Mouse (Mus musculus): Measurements from ENCODE around the gene Thsd7a. TPM values are rescaled to one million over a fixed set of nuclear protein-coding genes. Genes with fewer than 3 reads are reported as not detected.

Gene Thsd7a
- polyA plus RNA-seq, 1 experiment, result 0.42 TPM

GRCm38 (mm10) chr6:12353573-12353972 is 395.6 kb downstream of the Thsd7a start:
- H3K4me1 ChIP-seq (replicated peaks; ENCODE audit: control insufficient read depth, insufficient read depth, low read length), result no peaks in the 10 kb centered on the region
- H3K27ac ChIP-seq (ENCODE audit: control insufficient read depth, insufficient read depth, low read length), result no peak overlapping the region
- no peak for TF ChIP-seq CTCF (IDR thresholded peaks at IDR 0.05; ENCODE audit: borderline replicate concordance, control insufficient read depth, extremely low read depth, insufficient read depth, low read length, poor library complexity)
- TF ChIP-seq POLR2A (IDR thresholded peaks at IDR 0.05; ENCODE audit: control insufficient read depth, extremely low read depth, insufficient read depth, low read length, poor library complexity), result no peak
- DNase-seq, result no peak
- H3K4me3 ChIP-seq (ENCODE audit: control insufficient read depth, insufficient read depth, low read length), result no peak overlapping the region
- H3K36me3 ChIP-seq (ENCODE audit: control insufficient read depth, insufficient read depth, low read length), result no peaks in the 10 kb centered on the region
- no peaks in the 10 kb centered on the region for H3K27me3 ChIP-seq (ENCODE audit: control insufficient read depth, insufficient read depth, low read length)
- 57% methylated on average over 2 of the region's 2 CpGs for WGBS

GRCm38 (mm10) chr6:12352165-12352719 is 397.0 kb downstream of the Thsd7a start:
- Histone ChIP-seq H3K4me3 (ENCODE audit: control insufficient read depth, insufficient read depth, low read length) (no peak overlapping the region), H3K36me3 (ENCODE audit: control insufficient read depth, insufficient read depth, low read length) (no peaks in the 10 kb centered on the region), H3K27me3 (ENCODE audit: control insufficient read depth, insufficient read depth, low read length) (no peaks in the 10 kb centered on the region), H3K27ac (ENCODE audit: control insufficient read depth, insufficient read depth, low read length) (no peak overlapping the region), H3K4me1 (replicated peaks; ENCODE audit: control insufficient read depth, insufficient read depth, low read length) (no peaks in the 10 kb centered on the region)
- DNase-seq, result no peak
- WGBS, result 86% methylated on average over 9 of the region's 9 CpGs
- TF ChIP-seq POLR2A (IDR thresholded peaks at IDR 0.05; ENCODE audit: control insufficient read depth, extremely low read depth, insufficient read depth, low read length, poor library complexity) (no peak), CTCF (IDR thresholded peaks at IDR 0.05; ENCODE audit: borderline replicate concordance, control insufficient read depth, extremely low read depth, insufficient read depth, low read length, poor library complexity) (no peak)

GRCm38 (mm10) chr6:12350753-12351152 is 398.5 kb downstream of the Thsd7a start:
- Histone ChIP-seq H3K36me3 (ENCODE audit: control insufficient read depth, insufficient read depth, low read length) (no peaks in the 10 kb centered on the region), H3K4me3 (ENCODE audit: control insufficient read depth, insufficient read depth, low read length) (no peak overlapping the region), H3K27me3 (ENCODE audit: control insufficient read depth, insufficient read depth, low read length) (no peaks in the 10 kb centered on the region), H3K4me1 (replicated peaks; ENCODE audit: control insufficient read depth, insufficient read depth, low read length) (no peaks in the 10 kb centered on the region), H3K27ac (ENCODE audit: control insufficient read depth, insufficient read depth, low read length) (no peak overlapping the region)
- no peak for TF ChIP-seq POLR2A (IDR thresholded peaks at IDR 0.05; ENCODE audit: control insufficient read depth, extremely low read depth, insufficient read depth, low read length, poor library complexity)
- TF ChIP-seq CTCF (IDR thresholded peaks at IDR 0.05; ENCODE audit: borderline replicate concordance, control insufficient read depth, extremely low read depth, insufficient read depth, low read length, poor library complexity), result no peak
- 41% methylated on average over 5 of the region's 5 CpGs for WGBS
- no peak for DNase-seq

GRCm38 (mm10) chr6:12349105-12349759 is 400.0 kb downstream of the Thsd7a start:
- H3K27me3 ChIP-seq (ENCODE audit: control insufficient read depth, insufficient read depth, low read length), result no peaks in the 10 kb centered on the region
- TF ChIP-seq CTCF (IDR thresholded peaks at IDR 0.05; ENCODE audit: borderline replicate concordance, control insufficient read depth, extremely low read depth, insufficient read depth, low read length, poor library complexity), result no peak
- no peak for TF ChIP-seq POLR2A (IDR thresholded peaks at IDR 0.05; ENCODE audit: control insufficient read depth, extremely low read depth, insufficient read depth, low read length, poor library complexity)
- DNase-seq, result no peak
- H3K4me3 ChIP-seq (ENCODE audit: control insufficient read depth, insufficient read depth, low read length), result no peak overlapping the region
- 82% methylated on average over 3 of the region's 3 CpGs for WGBS
- no peaks in the 10 kb centered on the region for H3K36me3 ChIP-seq (ENCODE audit: control insufficient read depth, insufficient read depth, low read length)
- H3K27ac ChIP-seq (ENCODE audit: control insufficient read depth, insufficient read depth, low read length), result no peak overlapping the region
- no peaks in the 10 kb centered on the region for H3K4me1 ChIP-seq (replicated peaks; ENCODE audit: control insufficient read depth, insufficient read depth, low read length)

GRCm38 (mm10) chr6:12348667-12349066 is 400.5 kb downstream of the Thsd7a start:
- H3K4me3 ChIP-seq (ENCODE audit: control insufficient read depth, insufficient read depth, low read length), result no peak overlapping the region
- H3K27ac ChIP-seq (ENCODE audit: control insufficient read depth, insufficient read depth, low read length), result no peak overlapping the region
- DNase-seq, result no peak
- TF ChIP-seq CTCF (IDR thresholded peaks at IDR 0.05; ENCODE audit: borderline replicate concordance, control insufficient read depth, extremely low read depth, insufficient read depth, low read length, poor library complexity) (no peak), POLR2A (IDR thresholded peaks at IDR 0.05; ENCODE audit: control insufficient read depth, extremely low read depth, insufficient read depth, low read length, poor library complexity) (no peak)
- no peaks in the 10 kb centered on the region for H3K36me3 ChIP-seq (ENCODE audit: control insufficient read depth, insufficient read depth, low read length)
- no peaks in the 10 kb centered on the region for H3K27me3 ChIP-seq (ENCODE audit: control insufficient read depth, insufficient read depth, low read length)
- no peaks in the 10 kb centered on the region for H3K4me1 ChIP-seq (replicated peaks; ENCODE audit: control insufficient read depth, insufficient read depth, low read length)

- no peak overlapping the region for H3K27ac ChIP-seq (ENCODE audit: control insufficient read depth, insufficient read depth, low read length)
- no peak for TF ChIP-seq POLR2A (IDR thresholded peaks at IDR 0.05; ENCODE audit: control insufficient read depth, extremely low read depth, insufficient read depth, low read length, poor library complexity)
- no peak for TF ChIP-seq CTCF (IDR thresholded peaks at IDR 0.05; ENCODE audit: borderline replicate concordance, control insufficient read depth, extremely low read depth, insufficient read depth, low read length, poor library complexity)
- H3K36me3 ChIP-seq (ENCODE audit: control insufficient read depth, insufficient read depth, low read length), result no peaks in the 10 kb centered on the region
- DNase-seq, result no peak
- no peaks in the 10 kb centered on the region for H3K27me3 ChIP-seq (ENCODE audit: control insufficient read depth, insufficient read depth, low read length)
- H3K4me3 ChIP-seq (ENCODE audit: control insufficient read depth, insufficient read depth, low read length), result no peak overlapping the region
- WGBS, result 89% methylated on average over 14 of the region's 14 CpGs
- H3K4me1 ChIP-seq (replicated peaks; ENCODE audit: control insufficient read depth, insufficient read depth, low read length), result no peaks in the 10 kb centered on the region
These were observed 412.3 kb downstream of the Thsd7a start for GRCm38 (mm10) chr6:12336590-12337584.

Data from thymus, adult 2 months (tissue).